Mouse (Mus musculus) adrenal gland, postnatal 4 days (tissue): Measurements from ENCODE around the gene Tulp1. TPM values are rescaled to one million over a fixed set of nuclear protein-coding genes. Genes with fewer than 3 reads are reported as not detected.
A peak's percentile ranks its signal among the peaks of the same experiment; 100 is the strongest.
"Not testable (repeated sequence)": the region's sequence is repeated elsewhere in the genome, so short reads cannot be mapped to it uniquely, and the experiment has no call there.

Experiments
- DNase-seq, 2 experiments: peaks; one replicate each; pipeline ENCODE4 v3.0.0; 2021 to 2022; ENCODE audit warnings: low spot score in 2 of 2, mixed read lengths in 2 of 2
- total RNA-seq, 2 experiments: library from RNA; stranded (reverse); gene quantifications; 2 replicates each; pipeline ENCODE4 v1.2.3; 2021

The Tulp1 gene
- total RNA-seq, 2 experiments from 2014 or later, result 0.62 to 1.5 TPM

DNA sequence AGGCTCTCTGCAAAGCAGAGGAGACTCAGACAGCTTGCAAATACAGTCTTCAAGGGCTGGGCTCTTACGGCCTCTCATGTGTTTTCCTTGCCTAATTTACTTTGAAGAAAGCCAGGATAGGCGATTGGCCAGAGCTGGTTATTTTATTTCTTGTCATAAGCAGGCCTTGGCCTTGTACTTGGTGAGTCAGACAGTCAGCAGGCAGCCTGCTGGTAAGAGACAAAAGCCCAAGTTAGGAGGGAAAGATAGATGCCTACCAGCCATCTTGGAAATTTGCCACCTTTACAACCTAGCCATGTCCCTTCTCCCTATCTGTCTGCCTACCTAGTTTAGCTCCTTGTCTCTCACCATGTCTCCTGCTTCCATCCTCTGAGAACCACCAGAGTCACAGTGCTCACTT, 6.3 kb upstream of the Tulp1 start:
- DNase-seq, result no peak

DNA sequence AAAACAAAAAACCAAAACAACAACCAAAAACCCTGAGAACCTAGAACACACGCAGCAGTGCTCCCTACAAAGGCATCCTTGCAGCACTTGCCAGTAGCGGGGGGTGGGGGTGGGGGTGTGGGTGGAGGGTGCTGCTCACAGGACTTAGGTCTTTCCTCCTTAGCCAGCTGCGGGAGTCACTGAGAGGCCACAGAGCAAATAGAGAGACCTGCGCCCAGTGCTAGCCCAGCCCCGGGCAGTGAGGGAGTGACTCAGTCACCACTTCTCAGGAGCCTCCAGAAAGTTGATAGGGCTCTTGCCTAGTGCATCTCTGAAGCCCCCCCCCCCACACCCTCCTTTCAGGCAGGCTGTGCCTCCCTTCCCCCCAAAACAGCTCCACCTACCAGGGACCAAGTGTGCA, 4.0 kb upstream of the Tulp1 start:
- DNase-seq, result no peak

DNA sequence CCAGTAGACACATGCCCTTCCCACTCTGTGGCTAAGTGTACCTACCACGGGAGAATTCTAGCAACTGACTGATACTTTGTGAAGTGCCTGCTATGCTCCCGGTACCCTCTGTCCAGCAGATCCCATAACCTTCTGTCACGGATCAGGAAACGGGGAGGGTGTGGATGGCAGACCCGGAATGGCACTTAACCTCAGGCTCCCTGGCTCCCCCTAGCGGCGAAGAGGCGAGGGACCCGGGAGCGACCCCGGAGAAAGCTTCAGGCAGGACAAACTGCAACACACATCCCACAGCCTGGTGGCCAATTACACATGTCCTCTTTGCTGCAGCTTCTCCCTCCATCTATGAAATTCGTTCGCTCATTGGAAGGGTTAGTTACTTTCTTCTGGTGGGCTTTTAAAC, 3.4 kb upstream of the Tulp1 start:
- peak; percentile 67 to 73 for DNase-seq

DNA sequence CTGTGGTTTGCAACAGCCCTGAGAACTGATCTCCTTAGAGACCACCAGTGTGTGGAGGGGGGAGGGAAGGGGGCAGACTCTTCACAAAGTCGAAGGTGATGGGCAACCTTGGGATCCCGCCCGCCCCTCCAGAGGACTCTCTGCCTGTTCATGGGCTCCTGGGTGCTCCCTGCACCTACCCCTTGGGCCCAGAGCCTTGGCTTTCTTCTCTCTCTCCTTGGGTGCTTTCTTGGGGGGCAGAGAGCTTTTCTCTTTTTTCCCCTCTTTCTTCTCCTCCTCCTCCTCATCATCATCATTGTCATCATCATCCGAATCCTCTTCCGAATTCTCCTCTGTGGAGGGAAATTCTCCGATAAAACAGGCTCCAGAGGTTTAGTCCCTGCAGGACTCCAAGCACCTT, 1.5 kb downstream of the Tulp1 start:
- no peak for DNase-seq

DNA sequence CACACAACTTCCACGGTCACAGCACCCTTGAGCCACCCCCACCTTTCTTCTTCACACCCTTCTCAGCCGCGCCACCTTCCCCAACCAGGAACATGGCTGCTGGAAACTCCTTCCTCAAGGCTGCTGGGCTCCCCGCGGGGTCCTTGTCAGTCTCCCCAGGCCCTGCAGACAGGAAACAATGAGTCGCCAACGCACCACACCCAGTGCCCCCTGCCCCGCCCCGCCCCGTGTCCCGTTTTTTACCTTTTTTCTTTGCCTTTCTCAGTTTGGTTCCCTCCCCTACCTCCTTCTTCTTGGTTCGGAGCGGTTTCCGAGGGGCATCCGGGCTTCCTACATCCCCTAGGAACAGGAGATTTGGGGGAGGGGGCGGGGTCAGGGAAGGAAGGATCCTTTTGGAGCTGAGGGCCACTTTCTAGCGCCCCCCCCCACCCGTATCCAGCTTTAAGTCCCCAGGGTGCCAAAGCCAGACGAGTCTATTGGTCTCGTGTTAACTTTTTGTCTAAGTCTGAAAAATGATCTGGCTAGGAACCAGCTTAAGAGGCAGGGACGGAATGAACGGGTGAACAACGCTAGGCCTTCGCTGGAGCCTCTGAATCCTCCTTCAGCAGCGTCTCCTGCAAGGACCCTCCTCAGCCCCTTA, 2.2 kb downstream of the Tulp1 start:
- DNase-seq, result no peak

DNA sequence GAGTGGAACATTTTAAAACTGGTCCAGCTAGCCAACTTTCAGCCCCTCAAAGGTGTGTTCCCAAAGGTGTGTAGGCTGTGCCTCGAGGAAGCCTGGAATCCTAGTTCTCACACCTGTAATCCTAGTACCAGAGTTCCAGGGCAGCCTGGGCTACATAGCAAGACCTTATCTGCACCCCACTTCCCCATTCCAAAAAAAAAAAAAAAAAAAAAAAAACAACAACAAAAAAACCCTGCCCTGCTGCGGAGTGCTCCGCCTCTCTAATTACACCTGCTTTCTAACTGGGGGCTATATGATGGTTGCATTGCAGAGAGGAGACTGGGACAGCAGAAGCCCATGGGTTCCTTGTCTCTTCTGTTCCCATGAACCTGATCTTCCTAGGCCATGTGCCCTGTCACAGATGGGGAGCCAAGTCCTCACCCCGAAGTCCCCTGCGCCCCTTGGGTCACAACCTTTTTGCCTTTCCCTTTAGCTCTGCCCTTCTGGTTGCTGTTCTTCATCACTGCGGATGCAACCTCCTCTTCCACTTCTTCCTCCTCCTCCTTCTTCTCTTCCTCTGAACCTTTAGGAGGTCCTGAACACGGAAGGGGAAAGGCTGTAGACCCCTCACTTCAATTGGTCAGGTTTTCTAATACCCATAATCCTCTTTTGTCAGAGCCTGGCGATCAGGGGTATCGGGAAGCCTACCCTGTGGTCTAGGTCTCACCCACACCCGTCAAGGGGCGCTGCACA, 2.9 kb downstream of the Tulp1 start:
- DNase-seq, result no peak

DNA sequence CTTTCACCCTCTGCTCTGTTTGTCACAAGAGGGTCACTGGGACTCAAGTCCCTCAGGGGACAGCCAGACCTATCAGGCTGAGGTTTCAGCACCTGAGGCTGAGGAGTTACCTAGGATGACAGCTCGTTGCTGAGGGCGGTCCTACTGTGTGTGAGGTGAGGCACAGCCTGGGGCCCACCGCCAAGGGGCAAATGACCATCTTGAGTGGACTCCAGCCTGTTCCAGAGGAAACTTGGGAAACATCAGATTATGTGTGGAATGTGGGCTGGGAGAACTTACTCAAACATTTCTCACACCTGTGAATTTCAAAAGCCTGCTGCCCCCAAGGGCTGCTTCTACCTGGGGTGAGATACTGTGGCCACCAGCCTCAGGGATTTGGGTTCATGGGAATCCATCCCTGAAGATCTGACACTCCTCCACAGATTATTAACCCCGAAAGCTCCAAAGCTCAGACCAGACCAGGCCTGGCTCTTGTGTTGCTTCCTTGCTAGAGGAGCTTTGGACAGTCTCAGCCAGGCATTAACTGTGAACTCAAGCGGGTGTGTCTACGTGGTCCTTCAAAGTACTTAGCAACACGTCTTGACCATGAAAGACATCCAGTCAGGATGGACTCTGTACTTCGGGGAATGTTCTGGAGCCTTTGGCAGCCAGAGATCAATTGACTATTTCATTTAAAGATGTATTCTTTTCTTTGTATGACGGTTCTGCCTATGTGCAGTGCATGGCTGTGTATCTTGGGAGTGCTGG, 4.3 kb downstream of the Tulp1 start:
- no peak for DNase-seq

DNA sequence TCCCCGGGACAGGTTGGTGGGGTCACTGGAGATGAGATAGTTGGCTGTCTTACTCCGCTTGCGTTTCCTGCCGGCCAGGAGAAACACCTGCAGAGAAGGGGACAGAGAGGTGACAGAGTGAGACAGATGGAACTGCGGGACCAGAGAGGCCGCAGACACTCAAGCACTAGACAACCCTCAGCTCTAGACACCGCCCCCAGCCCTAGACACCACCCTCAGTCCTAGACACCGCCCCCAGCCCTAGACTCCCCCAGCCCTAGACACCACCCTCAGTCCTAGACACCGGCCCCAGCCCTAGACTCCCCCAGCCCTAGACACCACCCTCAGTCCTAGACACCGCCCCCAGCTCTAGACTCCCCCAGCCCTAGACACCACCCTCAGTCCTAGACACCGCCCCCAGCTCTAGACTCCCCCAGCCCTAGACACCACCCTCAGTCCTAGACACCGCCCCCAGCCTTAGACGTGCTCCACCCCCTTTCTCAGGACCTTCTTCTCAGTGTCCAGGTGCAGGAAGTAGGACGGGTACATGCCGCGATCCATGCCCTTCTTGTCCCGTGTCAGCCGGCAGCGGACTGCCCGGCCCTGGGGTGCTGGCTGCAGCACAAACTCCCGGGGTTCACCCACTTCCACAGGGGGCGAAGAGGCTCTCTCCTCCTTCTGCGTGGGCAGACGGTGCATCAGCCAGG, 6.3 kb downstream of the Tulp1 start:
- not testable (repeated sequence) for DNase-seq

DNA sequence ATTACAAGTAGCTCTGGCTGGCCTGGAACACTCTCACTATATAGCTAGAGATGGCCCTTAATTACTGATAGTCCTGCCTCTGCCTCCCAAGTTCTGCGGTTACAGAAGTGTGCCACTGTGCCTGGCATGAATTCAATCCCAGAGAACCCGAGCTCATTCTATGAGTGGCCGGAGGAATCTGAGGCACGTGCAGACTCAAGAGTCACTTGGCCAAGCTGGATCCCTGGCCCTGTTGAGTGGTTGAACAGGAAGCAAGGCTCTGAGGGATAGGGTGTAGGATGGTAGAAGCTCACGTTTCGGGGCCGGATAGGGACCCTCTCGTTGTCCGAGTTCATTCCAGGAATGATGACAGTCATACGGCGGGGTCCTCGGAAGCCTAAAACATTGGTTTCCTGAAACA, 9.2 kb downstream of the Tulp1 start:
- no peak for DNase-seq

DNA sequence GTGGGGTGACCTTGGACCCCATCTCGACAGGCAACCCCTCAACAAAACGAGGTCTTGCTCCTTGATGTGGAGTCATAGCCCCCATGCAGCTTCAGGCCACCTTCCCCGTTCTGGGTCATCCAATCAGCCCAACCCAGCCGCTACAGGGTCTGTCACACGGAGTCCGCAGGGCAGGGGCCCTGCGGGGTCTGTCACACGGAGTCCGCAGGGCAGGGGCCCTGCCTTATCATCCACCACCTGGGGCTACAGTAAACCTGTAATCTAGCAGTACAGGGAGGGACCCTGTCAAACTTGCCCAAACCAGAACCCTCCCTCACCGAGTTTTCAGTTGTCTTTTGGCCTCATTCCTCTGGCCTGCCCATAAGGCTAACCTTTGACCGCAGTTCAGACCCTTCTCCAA, 13.0 kb downstream of the Tulp1 start:
- DNase-seq, result no peak

DNA sequence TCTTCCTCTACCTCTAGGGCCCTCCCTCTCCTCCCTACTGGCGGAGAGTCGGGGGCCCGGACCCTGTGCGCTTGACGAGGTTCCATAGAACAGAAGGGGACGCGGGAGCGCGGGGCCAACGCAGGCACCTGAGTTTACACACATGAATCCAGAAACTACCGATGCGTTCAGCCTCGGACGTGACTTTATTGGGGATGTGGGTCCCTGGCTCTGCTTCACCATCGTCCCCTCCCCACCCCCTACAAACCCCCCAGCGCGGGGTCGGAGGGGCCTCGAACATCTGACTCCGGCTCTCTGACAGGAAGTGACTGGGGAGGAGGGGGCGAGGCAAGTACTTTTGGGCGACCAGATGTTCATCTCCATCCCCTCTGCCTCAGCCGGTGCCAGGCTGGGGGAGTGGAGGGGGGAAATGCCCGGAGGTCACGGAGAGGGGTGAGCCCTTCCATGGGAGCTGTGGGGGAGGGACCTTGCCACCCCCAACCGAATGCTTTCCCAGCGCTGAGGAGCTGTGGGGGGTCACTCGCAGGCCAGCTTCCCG, 13.6 kb downstream of the Tulp1 start:
- DNase-seq, result peak in 1 of 2 experiments; percentile 5

DNA sequence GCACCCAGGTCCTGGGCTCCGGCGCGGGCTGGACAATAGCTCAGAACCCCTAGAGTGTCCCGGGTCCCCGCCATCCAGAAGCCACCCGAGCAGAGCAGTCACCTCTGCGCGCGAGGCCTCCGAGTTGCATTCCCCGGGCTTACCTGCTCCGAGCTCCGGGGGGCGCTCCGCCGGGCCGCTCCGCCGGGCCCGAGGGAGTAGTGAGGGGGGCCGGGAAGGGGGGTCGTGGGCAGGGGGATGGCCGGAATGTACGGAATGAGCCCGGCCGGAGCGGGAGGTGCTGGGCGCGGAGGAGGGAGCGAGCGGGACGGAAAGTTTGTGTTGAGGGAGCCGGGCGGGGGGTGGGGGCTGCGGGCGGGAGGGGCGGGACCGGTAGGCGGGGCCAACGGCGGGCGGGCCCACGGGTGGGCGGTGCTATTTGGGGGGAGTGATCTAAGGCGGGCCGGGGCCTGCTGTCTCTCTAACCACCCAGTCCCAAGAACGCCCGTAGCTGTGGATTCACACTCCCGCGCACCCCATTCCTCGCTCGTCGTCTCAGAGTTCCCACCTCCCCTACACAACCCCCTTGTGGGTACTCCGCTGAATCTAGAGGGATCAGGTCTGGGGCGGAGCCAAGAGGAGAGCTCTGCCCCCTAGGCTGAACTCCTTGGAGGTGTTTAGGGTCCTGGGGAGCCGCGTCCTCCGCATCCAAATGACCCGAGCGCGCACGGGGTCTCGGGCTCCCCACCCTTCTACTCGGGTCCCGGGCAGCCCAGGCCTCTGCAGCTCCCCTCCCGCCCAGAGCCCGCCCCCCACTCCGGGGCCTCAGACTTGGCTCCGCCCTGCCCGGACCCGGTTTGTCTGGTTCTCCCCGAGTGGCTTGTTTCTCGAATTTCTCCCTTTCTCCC, 14.3 kb downstream of the Tulp1 start, which contains the start of gene Tead3:
Gene Tead3 (minus strand): TSS at position 352 of the 887 bp plus-strand sequence.
- DNase-seq, result peak; percentile 63 to 67

DNA sequence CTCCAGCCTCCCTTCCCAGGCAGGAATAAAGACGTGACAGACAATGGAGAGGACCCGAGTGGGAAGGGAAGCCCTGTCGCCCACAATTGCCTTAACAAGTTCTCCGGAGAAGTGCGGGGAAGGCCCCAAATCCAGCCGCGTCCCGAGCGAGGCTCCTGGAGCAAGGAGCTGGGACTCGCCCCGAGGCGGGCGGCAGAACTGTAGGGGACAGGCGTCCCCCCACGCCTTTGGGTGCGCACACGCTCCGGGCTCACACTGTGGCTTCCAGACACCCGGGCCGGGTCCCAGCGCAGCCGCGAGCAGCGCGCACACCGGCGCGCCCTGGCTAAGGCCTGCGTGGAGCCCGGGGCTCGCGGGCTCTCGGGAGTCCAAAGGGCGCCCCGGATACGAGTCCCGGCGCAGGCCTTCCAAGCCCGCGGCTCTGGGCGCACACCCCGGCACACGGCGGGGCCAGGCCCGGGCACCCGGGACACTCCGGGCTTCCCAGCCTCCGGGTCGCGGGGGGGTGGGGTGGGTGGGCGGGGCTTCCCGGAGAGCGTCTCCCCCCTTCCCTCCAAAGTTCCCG, 15.0 kb downstream of the Tulp1 start:
- no peak for DNase-seq

DNA sequence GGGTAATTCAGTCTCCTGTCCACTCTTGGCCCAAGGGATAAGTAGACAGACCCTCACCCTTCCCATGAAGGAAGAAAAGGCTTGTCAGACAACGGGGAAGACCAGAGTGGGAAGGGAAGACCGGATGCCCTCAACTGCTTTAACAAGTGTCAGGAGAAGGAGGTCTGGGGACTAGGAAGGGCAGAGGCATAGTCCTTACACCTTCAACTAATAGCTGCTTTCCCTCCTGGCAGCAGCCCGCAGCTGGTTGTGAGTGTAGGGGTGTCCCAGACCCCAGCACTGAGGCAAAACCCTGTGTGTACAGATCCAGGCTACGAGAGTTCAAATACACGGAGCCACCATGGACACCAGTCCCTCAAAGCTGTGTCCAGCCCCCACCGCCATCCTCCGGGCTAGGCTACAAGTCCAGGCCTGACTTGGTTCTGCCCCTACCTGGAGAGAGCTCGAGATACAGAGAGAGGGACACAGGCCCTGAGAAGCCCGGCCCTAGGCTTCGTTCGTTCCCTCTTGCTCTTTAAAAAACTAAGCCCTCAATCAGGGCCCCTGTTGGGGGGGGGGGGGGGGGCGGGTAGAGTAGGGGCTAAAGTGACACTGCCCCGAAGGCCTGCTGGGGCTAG, 15.7 kb downstream of the Tulp1 start:
- no peak for DNase-seq

DNA sequence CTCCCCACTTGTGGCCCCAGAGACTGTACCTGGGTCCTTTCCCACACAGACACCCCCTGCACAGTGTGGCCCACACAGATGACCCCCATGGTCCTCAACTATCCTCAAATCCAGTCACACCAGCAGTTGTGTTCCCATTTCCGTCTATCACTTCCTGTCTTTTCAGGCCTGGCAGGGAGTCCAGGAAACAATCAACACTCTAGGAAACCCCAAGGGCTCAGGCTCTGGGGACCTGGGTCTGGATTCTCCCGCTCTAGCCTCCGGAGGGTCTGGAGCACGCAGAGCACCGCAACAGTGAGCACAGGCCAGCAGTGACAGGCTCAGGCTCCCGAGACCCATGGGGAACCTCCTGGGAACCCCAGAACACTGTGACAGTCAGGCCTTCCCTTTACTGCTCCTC, 16.8 kb downstream of the Tulp1 start:
- no peak for DNase-seq

DNA sequence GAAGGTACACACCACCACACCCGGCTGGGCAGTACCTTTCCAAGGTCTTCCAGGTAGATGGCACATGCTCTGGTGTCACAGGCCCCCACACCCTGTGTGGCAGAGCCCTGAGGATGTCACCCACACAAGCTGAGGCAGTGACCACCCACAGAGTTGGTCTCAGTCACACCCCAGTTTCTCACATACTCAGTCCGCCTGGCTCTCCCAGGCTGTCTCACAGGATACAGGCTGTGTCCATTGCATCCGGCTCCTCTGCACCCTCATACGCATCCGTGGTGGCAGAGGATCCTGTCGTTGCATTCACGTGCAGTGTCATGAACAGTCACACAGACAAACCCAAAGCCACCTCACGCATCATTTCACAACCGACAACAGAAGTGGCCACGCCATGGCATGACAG, 17.7 kb downstream of the Tulp1 start:
- no peak for DNase-seq

DNA sequence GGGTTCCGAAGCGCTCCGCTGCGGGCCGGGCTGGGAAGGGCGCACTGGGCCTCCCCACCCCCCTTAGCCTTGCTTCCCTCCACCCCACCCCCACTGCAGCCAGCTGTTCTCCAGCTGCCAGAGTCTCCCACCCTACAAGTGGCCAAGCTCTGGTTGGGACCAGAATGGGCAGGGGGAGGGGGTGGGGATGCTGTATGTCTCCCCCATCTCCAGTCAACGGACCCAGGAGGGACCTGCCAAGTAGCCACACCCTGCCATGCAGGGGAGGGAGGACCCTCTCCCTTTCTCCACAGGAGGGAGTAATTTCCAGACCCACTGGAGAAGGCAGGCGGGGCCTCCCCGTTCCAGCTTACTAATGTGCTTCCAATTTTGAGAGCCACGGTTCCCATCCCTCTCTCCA, 19.1 kb downstream of the Tulp1 start:
- no peak for DNase-seq

DNA sequence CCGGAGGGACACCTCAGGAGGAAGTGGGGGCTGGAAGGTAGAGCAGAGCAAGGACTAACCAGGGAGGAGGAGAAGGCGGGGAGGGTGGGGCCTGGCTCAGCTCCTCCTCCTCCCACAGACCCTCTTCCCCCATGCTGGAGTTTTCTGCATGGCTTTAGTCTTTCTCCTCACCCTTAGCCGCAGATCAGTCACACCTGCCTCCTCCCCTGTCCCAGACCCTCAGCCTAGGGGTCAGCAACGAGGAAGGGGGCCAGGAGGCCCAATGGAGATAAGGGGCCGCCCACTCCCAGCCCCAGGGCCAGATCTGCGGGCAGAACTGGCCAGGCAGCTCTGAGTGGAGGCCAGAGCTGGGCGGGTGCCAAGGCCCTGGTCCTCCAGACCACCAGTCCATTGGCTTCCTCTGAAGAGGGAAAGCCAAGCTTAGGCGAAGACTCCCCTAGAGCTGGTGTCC, 19.7 kb downstream of the Tulp1 start:
- no peak for DNase-seq

DNA sequence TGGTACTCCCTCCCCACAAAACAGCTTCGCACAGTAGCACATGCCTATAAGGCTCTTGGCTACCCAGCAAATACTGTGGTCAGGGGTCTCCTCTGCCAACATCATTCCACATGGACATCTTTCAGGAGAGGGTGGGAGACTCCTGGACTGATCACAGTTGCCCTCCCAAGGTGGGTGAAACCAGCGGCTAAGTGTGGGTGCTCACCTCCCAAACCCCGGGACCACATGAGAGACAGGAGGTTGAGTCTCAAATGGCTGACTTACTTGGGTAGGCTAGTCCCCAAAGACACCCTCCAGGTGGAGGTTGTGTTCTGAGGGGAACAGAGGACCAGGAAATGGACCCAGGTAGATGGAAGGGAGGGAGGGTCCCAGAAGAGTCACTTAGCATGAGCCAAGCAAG, 20.4 kb downstream of the Tulp1 start:
- DNase-seq, result no peak
